Mouse (Mus musculus) MEL-GATA-1-ER (cell line): ENCODE results near the gene Zfp865.
"Not testable (repeated sequence)": the region's sequence is repeated elsewhere in the genome, so short reads cannot be mapped to it uniquely, and the experiment has no call there.

Source experiments
- DNase-seq: peaks from one replicate; pipeline ENCODE4 v3.0.0-alpha.2; 2012; ENCODE audit warnings: low read depth; ENCODE audit errors: extremely low read depth

The Zfp865 gene

GRCm38 (mm10) chr7:5015118-5016001, 4.8 kb upstream of the Zfp865 start, which contains the start of gene Gm44973:
Gene Gm44973, plus strand, starts transcription at chr7:5015496.
- peak; percentile 94 for DNase-seq

- no peak for DNase-seq
Measured at GRCm38 (mm10) chr7:5016057-5016456, 4.1 kb upstream of the Zfp865 start.

DNA sequence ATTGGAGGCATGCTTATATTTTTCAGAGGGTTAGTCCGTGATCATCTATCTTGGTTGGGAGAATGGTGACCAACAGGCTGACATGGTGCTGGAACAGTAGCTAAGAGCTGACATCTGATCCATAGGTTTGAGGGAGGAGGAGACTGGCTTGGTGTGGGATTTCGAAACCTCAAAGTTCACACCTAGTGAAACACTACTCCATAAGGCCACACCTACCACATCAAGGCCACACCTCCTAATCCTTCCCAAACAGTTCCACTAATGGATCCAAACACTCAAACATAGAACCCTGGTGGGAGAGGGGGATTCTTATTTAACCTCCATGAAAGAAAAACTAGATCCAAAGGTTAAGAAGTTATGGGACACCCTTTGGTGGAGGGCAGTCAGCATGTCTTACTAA, 3.3 kb upstream of the Zfp865 start:
- no peak for DNase-seq

- no peak for DNase-seq
Measured at GRCm38 (mm10) chr7:5017352-5017751, 2.8 kb upstream of the Zfp865 start.

GRCm38 (mm10) chr7:5017931-5018330, 2.2 kb upstream of the Zfp865 start:
- no peak for DNase-seq

DNA sequence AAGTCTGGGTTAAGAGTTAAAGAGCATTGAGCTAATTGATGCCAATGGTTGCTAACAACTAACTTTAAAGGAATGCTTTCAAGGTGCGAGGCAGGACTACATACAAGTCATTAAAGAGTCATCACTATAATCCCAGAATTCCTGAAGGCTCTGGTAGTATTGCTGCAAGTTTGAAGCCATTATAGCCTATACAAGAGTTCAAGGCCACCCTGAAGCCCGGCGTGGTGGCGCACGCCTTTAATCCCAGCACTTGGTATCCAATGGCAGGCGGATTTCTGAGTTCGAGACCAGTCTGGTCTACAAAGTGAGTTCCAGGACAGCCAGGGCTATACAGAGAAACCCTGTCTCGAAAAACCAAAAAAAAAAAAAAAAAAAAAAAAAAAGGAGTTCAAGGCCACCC, 600 bp upstream of the Zfp865 start:
- DNase-seq: not testable (repeated sequence)

- no peak for DNase-seq
Measured at GRCm38 (mm10) chr7:5020685-5021084, 509 bp downstream of the Zfp865 start.

- no peak for DNase-seq
Measured at GRCm38 (mm10) chr7:5021197-5021596, 1.0 kb downstream of the Zfp865 start.

DNA sequence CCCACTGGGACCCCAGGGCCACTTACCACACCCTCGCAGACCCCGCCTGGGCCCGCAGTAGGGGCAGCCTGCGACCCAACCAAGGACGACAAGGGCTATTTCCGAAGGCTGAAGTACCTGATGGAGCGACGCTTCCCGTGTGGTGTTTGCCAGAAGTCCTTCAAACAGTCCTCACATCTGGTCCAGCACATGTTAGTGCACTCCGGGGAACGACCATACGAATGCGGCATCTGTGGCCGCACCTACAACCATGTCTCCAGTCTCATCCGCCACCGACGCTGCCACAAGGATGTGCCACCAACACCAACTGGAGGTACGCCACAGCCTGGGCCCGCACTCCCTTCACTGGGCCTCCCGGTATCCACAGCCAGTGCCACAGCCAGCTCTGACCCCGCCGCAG, 9.4 kb downstream of the Zfp865 start:
- no peak for DNase-seq

GRCm38 (mm10) chr7:5029946-5030345, 9.8 kb downstream of the Zfp865 start:
- DNase-seq: no peak

DNA sequence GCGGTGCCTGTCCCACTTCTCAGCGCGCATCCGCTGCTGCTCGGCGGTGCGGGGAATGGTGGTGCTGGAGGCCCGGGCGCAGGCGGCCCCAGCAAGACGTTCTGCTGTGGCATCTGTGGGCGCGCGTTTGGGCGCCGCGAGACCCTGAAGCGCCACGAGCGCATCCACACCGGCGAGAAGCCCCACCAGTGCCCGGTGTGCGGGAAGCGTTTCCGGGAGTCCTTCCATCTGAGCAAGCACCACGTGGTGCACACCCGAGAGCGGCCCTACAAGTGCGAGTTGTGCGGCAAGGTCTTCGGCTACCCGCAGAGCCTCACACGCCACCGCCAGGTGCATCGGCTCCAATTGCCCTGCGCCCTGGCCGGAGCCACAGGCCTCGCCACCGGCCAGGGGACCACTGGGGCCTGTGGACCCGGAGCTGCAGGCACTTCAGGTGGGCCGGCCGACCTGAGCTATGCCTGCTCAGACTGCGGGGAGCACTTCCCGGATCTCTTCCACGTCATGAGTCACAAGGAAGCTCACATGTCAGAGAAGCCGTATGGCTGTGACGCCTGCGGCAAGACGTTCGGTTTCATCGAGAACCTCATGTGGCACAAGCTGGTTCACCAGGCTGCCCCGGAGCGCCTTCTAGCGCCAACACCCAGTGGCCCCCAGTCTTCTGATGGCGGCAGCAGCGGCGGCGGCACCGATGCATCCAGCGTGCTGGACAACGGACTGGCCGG, 10.5 kb downstream of the Zfp865 start:
- no peak for DNase-seq

- DNase-seq: no peak
Measured at GRCm38 (mm10) chr7:5031496-5031895, 11.3 kb downstream of the Zfp865 start.

- no peak for DNase-seq
Measured at GRCm38 (mm10) chr7:5033818-5034217, 13.6 kb downstream of the Zfp865 start, which contains the start of gene 4632433K11Rik. Gene 4632433K11Rik, plus strand, starts transcription at chr7:5034118.

DNA sequence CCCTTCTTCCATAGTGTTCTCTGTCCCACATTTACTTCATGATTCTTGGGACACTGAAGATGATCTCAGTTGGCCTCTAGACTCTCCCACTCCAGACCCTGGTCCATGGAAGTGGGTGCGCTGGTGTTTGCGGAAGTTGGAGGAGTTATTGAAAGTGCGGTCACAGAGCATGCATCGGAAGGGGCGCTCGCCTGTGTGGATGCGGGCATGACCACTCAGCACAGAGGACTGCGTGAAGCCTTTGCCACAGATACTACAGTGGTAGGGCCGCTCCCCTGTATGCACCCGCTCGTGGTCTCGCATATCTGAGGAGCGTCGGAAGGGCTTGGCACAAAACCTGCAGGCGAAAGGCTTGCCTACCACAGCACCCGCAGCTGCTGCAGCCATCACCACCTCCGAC, 15.5 kb downstream of the Zfp865 start:
- DNase-seq: no peak

DNA sequence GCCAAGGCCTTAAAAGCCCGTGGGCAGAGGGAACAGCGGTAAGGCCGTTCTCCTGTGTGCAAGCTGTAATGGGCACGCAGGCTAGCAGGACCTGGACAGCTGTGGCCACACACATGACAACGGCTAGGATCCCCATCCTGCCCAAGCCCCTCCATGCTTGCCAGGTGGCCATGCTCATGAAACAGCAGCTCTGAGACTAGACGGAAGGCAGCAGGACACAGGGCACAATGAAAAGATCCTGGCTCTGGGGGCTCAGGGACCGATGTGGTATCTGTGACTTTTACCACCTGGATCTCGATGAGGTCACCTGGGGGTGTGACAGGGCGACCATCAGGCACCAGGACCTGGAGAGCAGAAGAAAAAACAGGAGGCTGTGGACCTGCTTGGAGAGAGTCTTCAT, 16.0 kb downstream of the Zfp865 start:
- no peak for DNase-seq

GRCm38 (mm10) chr7:5037026-5037425, 16.9 kb downstream of the Zfp865 start:
- no peak for DNase-seq

- DNase-seq: no peak
Measured at GRCm38 (mm10) chr7:5037467-5037866, 17.3 kb downstream of the Zfp865 start.

GRCm38 (mm10) chr7:5038109-5038732, 18.0 kb downstream of the Zfp865 start, which contains the start of gene Zfp784:
Gene Zfp784, minus strand, starts transcription at chr7:5038446.
- peak; percentile 76 for DNase-seq

DNA sequence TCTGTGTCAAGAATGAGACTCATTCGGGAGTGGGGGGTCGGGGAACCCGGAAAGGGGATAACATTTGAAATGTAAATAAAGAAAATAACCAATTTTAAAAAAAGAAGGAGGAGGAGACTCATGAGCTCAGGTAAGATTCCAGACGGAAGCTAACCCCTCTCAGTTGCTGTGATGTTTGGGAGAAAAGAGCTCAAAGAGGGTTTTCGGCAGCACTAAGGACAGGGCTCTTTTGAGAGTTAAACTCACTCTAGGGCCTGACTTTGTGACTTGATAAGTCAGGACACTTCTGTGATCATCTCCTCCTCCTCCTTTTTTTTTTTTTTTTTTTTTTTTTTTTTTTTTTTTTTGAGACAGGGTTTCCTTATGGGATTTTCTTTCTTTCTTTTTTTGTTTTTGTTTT, 18.8 kb downstream of the Zfp865 start:
- no peak for DNase-seq

DNA sequence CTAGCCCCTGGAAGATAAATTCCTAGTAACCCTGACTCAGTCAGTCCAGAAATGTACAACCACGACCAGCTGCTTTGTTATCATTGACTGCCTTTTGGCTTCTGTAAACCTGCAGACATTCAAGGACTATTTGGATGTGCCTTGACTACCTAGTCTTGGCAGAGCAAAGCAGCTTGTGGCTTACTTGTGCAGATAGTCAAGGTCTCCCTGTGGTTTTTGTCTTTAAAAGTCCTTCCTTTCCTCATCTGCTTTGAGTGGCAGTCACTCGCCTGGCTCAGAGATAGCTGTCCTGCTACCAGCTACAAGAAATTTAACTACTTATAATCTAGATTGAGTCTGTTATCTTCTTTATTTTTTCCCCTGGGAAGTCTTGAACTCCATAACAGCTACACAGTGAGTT, 24.8 kb downstream of the Zfp865 start:
- DNase-seq: no peak

- no peak for DNase-seq
Measured at GRCm38 (mm10) chr7:5046112-5046511, 25.9 kb downstream of the Zfp865 start.

GRCm38 (mm10) chr7:5047313-5047712, 27.1 kb downstream of the Zfp865 start:
- no peak for DNase-seq
